In genomic region chr11:103987423-103987822, GRCm38 (mm10) we compare ENCODE assay signal across 9 mouse cellular contexts. TPM values are rescaled to one million over a fixed set of nuclear protein-coding genes. Genes with fewer than 3 reads are reported as not detected.
DNase-seq lines count a peak whose midpoint lies in the region; TF ChIP-seq lines count a peak whose summit lies in the region.
"Had no signal": no experiment of that assay in that cellular context is flagged by ENCODE, and none has a peak within 500 bp of the region (broad histone marks: within the 10 kb centered on the region; RNA-seq: fewer than 3 reads in every experiment).

No protein-coding gene starts in this region.

- TF ChIP-seq POLR2A in bone marrow macrophage, adult 2 months (IDR thresholded peaks at IDR 0.05; ENCODE audit: borderline replicate concordance, low read depth, low read length) = no peak
- TF ChIP-seq POLR2A in embryonic fibroblast, embryonic 13.5 days (IDR thresholded peaks at IDR 0.05; ENCODE audit: low read depth, low read length) = no peak

- peaks cover 45% of the 10 kb centered on the region for H3K4me1 ChIP-seq in bone marrow macrophage, adult 2 months (ENCODE audit: control insufficient read depth, insufficient read depth, low read length)
- H3K4me1 ChIP-seq in embryonic fibroblast, embryonic 13.5 days (ENCODE audit: control insufficient read depth, insufficient read depth, low read length) = peaks cover 13% of the 10 kb centered on the region

- H3K4me3 ChIP-seq in bone marrow macrophage, adult 2 months (ENCODE audit: insufficient read depth, low read length) = no peak overlapping the region
- no peak overlapping the region for H3K4me3 ChIP-seq in embryonic fibroblast, embryonic 13.5 days (ENCODE audit: insufficient read depth, low read length)
- H3K4me3 ChIP-seq: limb, embryonic 15.5 days had no signal

- peak; percentile 90 for DNase-seq in ES-CJ7 (ENCODE audit: low read depth, low spot score)
- peak; percentile 73 to 88 for DNase-seq in heart, postnatal 10 days
- peak; percentile 86 to 89 for DNase-seq in layer of hippocampus, postnatal 10 days (ENCODE audit: low spot score in 2 of 2)
- peak; percentile 63 for DNase-seq in lung, postnatal 25 days (ENCODE audit: low spot score)
- DNase-seq in retina, postnatal 1 day = peak; percentile 91
- DNase-seq in thymus, postnatal 4 days = peak; percentile 83

- TF ChIP-seq CTCF in bone marrow macrophage, adult 2 months (IDR thresholded peaks at IDR 0.05; ENCODE audit: low read depth, low read length) = peak; percentile 69
- peak; percentile 73 for TF ChIP-seq CTCF in embryonic fibroblast, embryonic 13.5 days (IDR thresholded peaks at IDR 0.05; ENCODE audit: borderline replicate concordance, insufficient read depth, low read length)

- intact Hi-C loops in heart, postnatal 10 days (cut with DNase I) = loop anchor here (1.0 kb wide), 1 partner anchor 184 kb away; no protein-coding TSS in a partner anchor

- no peak overlapping the region for H3K27ac ChIP-seq in bone marrow macrophage, adult 2 months (ENCODE audit: insufficient read depth, low read depth, low read length)
- H3K27ac ChIP-seq in embryonic fibroblast, embryonic 13.5 days (ENCODE audit: insufficient read depth, low read length) = no peak overlapping the region
- H3K27ac ChIP-seq: limb, embryonic 15.5 days had no signal

RNA-seq across cellular contexts. Expression of gene Arf2, which starts 20.9 kb away (rescaled TPM):
- 45.7 and 46.4 TPM in 2 replicates for polyA plus RNA-seq in bone marrow macrophage, adult 2 months (2012; ENCODE audit: insufficient read depth, insufficient read length, missing spikeins)
- polyA plus RNA-seq in embryonic fibroblast, embryonic 13.5 days (2011; ENCODE audit: insufficient read length, low read depth, missing spikeins) = 52.9 and 61.6 TPM in 2 replicates
- total RNA-seq in heart, postnatal 10 days (2021) = 10 to 100 TPM; 60.3 to 62.3 TPM
- total RNA-seq in layer of hippocampus, postnatal 10 days (2021) = 10 to 100 TPM; 82.4 to 91.4 TPM

RNA-seq across cellular contexts. Expression of gene Nsf, which starts 33.6 kb away (rescaled TPM):
- polyA plus RNA-seq in bone marrow macrophage, adult 2 months (2012; ENCODE audit: insufficient read depth, insufficient read length, missing spikeins) = 64.8 and 69.5 TPM in 2 replicates
- 37.5 and 41.6 TPM in 2 replicates for polyA plus RNA-seq in embryonic fibroblast, embryonic 13.5 days (2011; ENCODE audit: insufficient read length, low read depth, missing spikeins)
- 10 to 100 TPM; 36.8 to 39.9 TPM for total RNA-seq in heart, postnatal 10 days (2021)
- total RNA-seq in layer of hippocampus, postnatal 10 days (2021) = 100 to 1,000 TPM; 602 to 697 TPM

Comparison
In these comparisons a context has a peak if more than half of its experiments do, and no peak if none do; other contexts are left out.
1. RNA of gene Nsf, which starts 33.6 kb away (total RNA-seq): 602 to 697 TPM in layer of hippocampus, postnatal 10 days; 36.8 to 39.9 TPM in heart, postnatal 10 days; every median in the first group is over 10 times any median in the second.
2. Peak in every context shown above with its lines, with median percentiles within 50 percentile points of each other: DNase-seq.